9 mouse cellular contexts compared by ENCODE assay signal in genomic region chr6:71030541-71030940, GRCm38 (mm10).
DNase-seq lines count a peak whose midpoint lies in the region; ATAC-seq lines count a peak whose summit lies in the region.
"Had no signal": no experiment of that assay in that cellular context is flagged by ENCODE, and none has a peak within 500 bp of the region (broad histone marks: within the 10 kb centered on the region; RNA-seq: fewer than 3 reads in every experiment).

No protein-coding gene starts in this region.

- no peaks in the 10 kb centered on the region for H3K36me3 ChIP-seq in heart, embryonic 12.5 days
- no peaks in the 10 kb centered on the region for H3K36me3 ChIP-seq in hindbrain, embryonic 13.5 days

- peak; percentile 30 for DNase-seq in heart, adult 11 months
- peak; percentile 3 for DNase-seq in right cerebral cortex, adult 18-20 months
- no peak for DNase-seq in right cerebral cortex, postnatal 10 days (ENCODE audit: low spot score in 2 of 2)
- DNase-seq in thymus, postnatal 25 days = peak; percentile 45
- no peak for DNase-seq in gastrocnemius, postnatal 10 days

- no peak for ATAC-seq in heart, embryonic 12.5 days (ENCODE audit: insufficient number of reproducible peaks, low FRiP score)
- ATAC-seq in common myeloid progenitor, adult 5-6 weeks (replicated peaks; ENCODE audit: low read depth, poor library complexity, severe bottlenecking) = 0 out of 2 replicates have a peak, but pooled peaks have one; percentile 42
- ATAC-seq in hindbrain, embryonic 13.5 days (ENCODE audit: low FRiP score) = no peak

- no peak overlapping the region for H3K4me2 ChIP-seq in heart, embryonic 12.5 days
- H3K4me2 ChIP-seq in hindbrain, embryonic 13.5 days = no peak overlapping the region

- H3K9ac ChIP-seq in heart, embryonic 12.5 days = no peak overlapping the region
- H3K9ac ChIP-seq in hindbrain, embryonic 13.5 days = no peak overlapping the region

- no peaks in the 10 kb centered on the region for H3K27me3 ChIP-seq in heart, embryonic 12.5 days (replicated peaks)
- H3K27me3 ChIP-seq in hindbrain, embryonic 13.5 days = no peaks in the 10 kb centered on the region

- 59% methylated on average over 5 of the region's 5 CpGs for WGBS in heart, embryonic 12.5 days
- 74% methylated on average over 5 of the region's 5 CpGs for WGBS in hindbrain, embryonic 13.5 days

- H3K4me3 ChIP-seq in heart, embryonic 12.5 days = no peak overlapping the region
- H3K4me3 ChIP-seq in hindbrain, embryonic 13.5 days = no peak overlapping the region

- H3K4me1 ChIP-seq in heart, embryonic 12.5 days (replicated peaks) = no peaks in the 10 kb centered on the region
- no peaks in the 10 kb centered on the region for H3K4me1 ChIP-seq in hindbrain, embryonic 13.5 days (replicated peaks)

- no peak overlapping the region for H3K27ac ChIP-seq in heart, embryonic 12.5 days (ENCODE audit: poor library complexity, severe bottlenecking)
- no peak overlapping the region for H3K27ac ChIP-seq in hindbrain, embryonic 13.5 days
- H3K27ac ChIP-seq: macrophage had no signal

- H3K9me3 ChIP-seq in heart, embryonic 12.5 days (replicated peaks) = 0 out of 2 replicates have a peak, but pooled peaks cover 1% of the 10 kb centered on the region
- no peaks in the 10 kb centered on the region for H3K9me3 ChIP-seq in hindbrain, embryonic 13.5 days

Comparison
In these comparisons a context has a peak if more than half of its experiments do, and no peak if none do; other contexts are left out.
1. DNase-seq: peak in heart, adult 11 months (single experiment), right cerebral cortex, adult 18-20 months (single experiment) and thymus, postnatal 25 days (single experiment); none in right cerebral cortex, postnatal 10 days (0 of 2) and gastrocnemius, postnatal 10 days (single experiment).